Mouse (Mus musculus): ENCODE results near the gene Bcl2l10. TPM values are rescaled to one million over a fixed set of nuclear protein-coding genes. Genes with fewer than 3 reads are reported as not detected.

The Bcl2l10 gene
- not detected in 2 replicates for polyA plus RNA-seq (2015; fragmentation: Nextera tagmentation; extraction: Ambion mirVana)

GRCm38 (mm10) chr9:75347458-75347857 lies at the start of gene Bcl2l10:
Gene Bcl2l10, plus strand, starts transcription at chr9:75347758.
- no peak for ATAC-seq
- no peaks in the 10 kb centered on the region; the same call in 1 of the 2 replicates for H3K36me3 ChIP-seq (ENCODE audit: control insufficient read depth, insufficient read depth, low read length)
- H3K27ac ChIP-seq (ENCODE audit: low read length) = no peak within 1 kb of the TSS
- H3K27me3 ChIP-seq (replicated peaks; ENCODE audit: control insufficient read depth, insufficient read depth, low read length) = no peaks in the 10 kb centered on the region
- H3K4me2 ChIP-seq (ENCODE audit: low read depth, low read length) = no peak within 1 kb of the TSS
- no peak within 1 kb of the TSS for H3K4me3 ChIP-seq (ENCODE audit: low read length)
- H3K9me3 ChIP-seq (ENCODE audit: control insufficient read depth, low read length) = no peaks in the 10 kb centered on the region
- H3K4me1 ChIP-seq (ENCODE audit: control insufficient read depth, insufficient read depth, low read length) = no peaks in the 10 kb centered on the region
- H3K9ac ChIP-seq (ENCODE audit: low read depth, low read length) = no peak within 1 kb of the TSS
- WGBS = 91% methylated on average over 5 of the region's 5 CpGs

GRCm38 (mm10) chr9:75299342-75299741 lies 48.2 kb upstream of the Bcl2l10 start:
- ATAC-seq = no peak
- Histone ChIP-seq H3K36me3 (ENCODE audit: control insufficient read depth, insufficient read depth, low read length) (no peaks in the 10 kb centered on the region), H3K9me3 (ENCODE audit: control insufficient read depth, low read length) (no peaks in the 10 kb centered on the region), H3K4me3 (ENCODE audit: low read length) (no peak overlapping the region), H3K27me3 (replicated peaks; ENCODE audit: control insufficient read depth, insufficient read depth, low read length) (no peaks in the 10 kb centered on the region), H3K4me1 (ENCODE audit: control insufficient read depth, insufficient read depth, low read length) (no peaks in the 10 kb centered on the region), H3K9ac (ENCODE audit: low read depth, low read length) (no peak overlapping the region), H3K27ac (ENCODE audit: low read length) (no peak overlapping the region), H3K4me2 (ENCODE audit: low read depth, low read length) (no peak overlapping the region)
- 80% methylated on average over 2 of the region's 2 CpGs for WGBS

- WGBS = 80% methylated on average over 2 of the region's 2 CpGs
- ATAC-seq = no peak
- H3K9me3 ChIP-seq (ENCODE audit: control insufficient read depth, low read length) = no peaks in the 10 kb centered on the region
Measured at GRCm38 (mm10) chr9:75303033-75303432, 44.5 kb upstream of the Bcl2l10 start.

DNA sequence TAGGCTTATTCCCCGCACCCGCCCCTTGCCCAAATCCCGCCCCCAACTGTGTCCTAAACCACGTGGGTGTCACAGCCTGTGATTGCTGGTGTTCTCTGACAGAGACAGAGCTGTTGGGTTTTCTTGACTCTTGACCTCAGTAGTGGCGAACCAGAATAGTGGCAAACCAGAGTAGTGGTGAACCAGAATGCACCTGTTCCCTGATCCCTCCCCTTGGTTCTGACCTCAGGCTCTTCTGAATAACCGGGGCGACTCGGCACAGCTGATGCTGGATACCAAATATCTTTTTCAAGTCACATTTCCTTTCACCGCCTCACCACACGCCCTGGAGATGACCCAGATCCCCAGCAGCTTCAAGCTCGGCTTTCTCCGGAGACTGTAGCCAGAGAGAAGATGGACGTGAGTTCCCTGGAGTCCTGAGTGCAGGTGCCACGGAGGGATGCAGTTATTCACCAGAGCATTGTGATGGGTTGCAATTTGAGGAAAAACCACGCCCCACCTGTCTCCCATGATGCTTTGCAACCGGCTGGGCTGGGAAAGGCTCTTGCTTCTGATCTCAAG lies 43.8 kb upstream of the Bcl2l10 start:
- Histone ChIP-seq H3K4me2 (ENCODE audit: low read depth, low read length) (no peak overlapping the region), H3K9me3 (ENCODE audit: control insufficient read depth, low read length) (no peaks in the 10 kb centered on the region), H3K4me3 (ENCODE audit: low read length) (no peak overlapping the region), H3K27ac (ENCODE audit: low read length) (no peak overlapping the region), H3K4me1 (ENCODE audit: control insufficient read depth, insufficient read depth, low read length) (no peaks in the 10 kb centered on the region), H3K36me3 (ENCODE audit: control insufficient read depth, insufficient read depth, low read length) (no peaks in the 10 kb centered on the region), H3K27me3 (replicated peaks; ENCODE audit: control insufficient read depth, insufficient read depth, low read length) (no peaks in the 10 kb centered on the region), H3K9ac (ENCODE audit: low read depth, low read length) (no peak overlapping the region)
- no peak for ATAC-seq
- WGBS = 37% methylated on average over 16 of the region's 16 CpGs

More at GRCm38 (mm10) chr9:75303033-75303432, 44.5 kb upstream of the Bcl2l10 start:
- H3K4me3 ChIP-seq (ENCODE audit: low read length) = no peak overlapping the region
- H3K4me2 ChIP-seq (ENCODE audit: low read depth, low read length) = no peak overlapping the region
- no peak overlapping the region for H3K27ac ChIP-seq (ENCODE audit: low read length)
- H3K4me1 ChIP-seq (ENCODE audit: control insufficient read depth, insufficient read depth, low read length) = no peaks in the 10 kb centered on the region
- H3K9ac ChIP-seq (ENCODE audit: low read depth, low read length) = no peak overlapping the region
- H3K36me3 ChIP-seq (ENCODE audit: control insufficient read depth, insufficient read depth, low read length) = no peaks in the 10 kb centered on the region
- no peaks in the 10 kb centered on the region for H3K27me3 ChIP-seq (replicated peaks; ENCODE audit: control insufficient read depth, insufficient read depth, low read length)

DNA sequence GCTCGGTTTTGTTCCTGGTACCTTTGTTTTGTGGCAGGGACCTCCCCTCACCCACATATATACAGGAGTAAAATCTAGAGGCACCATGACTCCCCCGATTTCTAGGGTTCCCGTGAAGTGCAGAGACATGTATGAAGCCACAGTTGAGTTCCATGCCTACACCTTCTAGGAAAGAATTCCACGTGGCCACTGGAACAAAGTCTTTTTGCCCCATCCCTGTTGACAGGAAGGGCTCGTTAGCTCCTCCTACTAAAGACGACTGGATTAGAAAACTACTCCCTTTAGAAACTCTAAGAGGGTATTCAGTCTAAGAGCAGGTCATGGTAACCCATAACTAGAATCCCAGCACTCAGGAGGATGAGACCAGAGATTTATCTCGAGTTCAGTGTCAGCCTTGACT lies 43.3 kb upstream of the Bcl2l10 start:
- H3K9ac ChIP-seq (ENCODE audit: low read depth, low read length) = no peak overlapping the region
- no peaks in the 10 kb centered on the region for H3K9me3 ChIP-seq (ENCODE audit: control insufficient read depth, low read length)
- no peak overlapping the region for H3K4me2 ChIP-seq (ENCODE audit: low read depth, low read length)
- no peaks in the 10 kb centered on the region for H3K27me3 ChIP-seq (replicated peaks; ENCODE audit: control insufficient read depth, insufficient read depth, low read length)
- H3K4me3 ChIP-seq (ENCODE audit: low read length) = no peak overlapping the region
- no peak for ATAC-seq
- no peaks in the 10 kb centered on the region for H3K36me3 ChIP-seq (ENCODE audit: control insufficient read depth, insufficient read depth, low read length)
- no peaks in the 10 kb centered on the region for H3K4me1 ChIP-seq (ENCODE audit: control insufficient read depth, insufficient read depth, low read length)
- H3K27ac ChIP-seq (ENCODE audit: low read length) = no peak overlapping the region
- whole genome bisulfite sequencing = 40% methylated on average over 7 of the region's 7 CpGs

GRCm38 (mm10) chr9:75306126-75306898 lies 41.2 kb upstream of the Bcl2l10 start, which contains the start of gene Gnb5:
Gene Gnb5, plus strand, starts transcription at chr9:75306288.
- Histone ChIP-seq H3K9me3 (ENCODE audit: control insufficient read depth, low read length) (no peaks in the 10 kb centered on the region), H3K4me3 (ENCODE audit: low read length) (no peak within 1 kb of the TSS), H3K4me2 (ENCODE audit: low read depth, low read length) (no peak within 1 kb of the TSS), H3K36me3 (ENCODE audit: control insufficient read depth, insufficient read depth, low read length) (no peaks in the 10 kb centered on the region), H3K9ac (ENCODE audit: low read depth, low read length) (no peak within 1 kb of the TSS), H3K27me3 (replicated peaks; ENCODE audit: control insufficient read depth, insufficient read depth, low read length) (no peaks in the 10 kb centered on the region), H3K4me1 (ENCODE audit: control insufficient read depth, insufficient read depth, low read length) (no peaks in the 10 kb centered on the region), H3K27ac (ENCODE audit: low read length) (no peak within 1 kb of the TSS)
- WGBS = 80% methylated on average over 11 of the region's 11 CpGs
- no peak for ATAC-seq

- no peak overlapping the region for H3K4me2 ChIP-seq (ENCODE audit: low read depth, low read length)
- no peak overlapping the region for H3K4me3 ChIP-seq (ENCODE audit: low read length)
- no peaks in the 10 kb centered on the region for H3K9me3 ChIP-seq (ENCODE audit: control insufficient read depth, low read length)
- 84% methylated on average over 5 of the region's 5 CpGs for WGBS
- H3K27me3 ChIP-seq (replicated peaks; ENCODE audit: control insufficient read depth, insufficient read depth, low read length) = no peaks in the 10 kb centered on the region
- ATAC-seq = no peak
- no peak overlapping the region for H3K27ac ChIP-seq (ENCODE audit: low read length)
- no peaks in the 10 kb centered on the region for H3K4me1 ChIP-seq (ENCODE audit: control insufficient read depth, insufficient read depth, low read length)
- H3K9ac ChIP-seq (ENCODE audit: low read depth, low read length) = no peak overlapping the region
- no peaks in the 10 kb centered on the region for H3K36me3 ChIP-seq (ENCODE audit: control insufficient read depth, insufficient read depth, low read length)
Measured at GRCm38 (mm10) chr9:75307015-75307414, 40.5 kb upstream of the Bcl2l10 start.

GRCm38 (mm10) chr9:75308621-75309020 lies 38.9 kb upstream of the Bcl2l10 start:
- no peak overlapping the region for H3K4me2 ChIP-seq (ENCODE audit: low read depth, low read length)
- no peak overlapping the region for H3K27ac ChIP-seq (ENCODE audit: low read length)
- no peak overlapping the region for H3K9ac ChIP-seq (ENCODE audit: low read depth, low read length)
- H3K4me3 ChIP-seq (ENCODE audit: low read length) = no peak overlapping the region
- ATAC-seq = no peak
- H3K4me1 ChIP-seq (ENCODE audit: control insufficient read depth, insufficient read depth, low read length) = peaks cover 3% of the 10 kb centered on the region; the same call in 1 of the 2 replicates
- 60% methylated on average over 5 of the region's 5 CpGs for WGBS
- no peaks in the 10 kb centered on the region for H3K27me3 ChIP-seq (replicated peaks; ENCODE audit: control insufficient read depth, insufficient read depth, low read length)
- no peaks in the 10 kb centered on the region for H3K36me3 ChIP-seq (ENCODE audit: control insufficient read depth, insufficient read depth, low read length)
- H3K9me3 ChIP-seq (ENCODE audit: control insufficient read depth, low read length) = no peaks in the 10 kb centered on the region

DNA sequence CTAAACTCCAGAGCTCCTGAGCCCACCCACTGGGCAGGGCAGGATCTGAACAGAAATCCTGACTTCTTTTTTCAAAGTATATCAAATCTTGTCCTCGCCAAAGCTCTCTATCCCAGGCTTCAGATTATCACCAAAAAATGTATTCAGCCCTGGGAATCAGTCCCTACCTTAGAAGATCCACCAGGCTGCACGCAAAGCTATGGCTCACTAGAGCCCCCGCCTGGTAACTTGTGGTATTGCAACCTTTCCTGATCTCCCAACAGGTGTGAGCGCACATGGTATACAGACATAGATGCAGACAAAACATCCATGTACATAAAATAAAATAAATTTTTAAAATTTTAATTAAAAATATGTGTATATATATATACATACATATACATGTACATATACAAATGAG lies 35.5 kb upstream of the Bcl2l10 start:
- Histone ChIP-seq H3K4me1 (ENCODE audit: control insufficient read depth, insufficient read depth, low read length) (peaks cover 12% of the 10 kb centered on the region), H3K9ac (ENCODE audit: low read depth, low read length) (no peak overlapping the region), H3K9me3 (ENCODE audit: control insufficient read depth, low read length) (no peaks in the 10 kb centered on the region), H3K36me3 (ENCODE audit: control insufficient read depth, insufficient read depth, low read length) (no peaks in the 10 kb centered on the region), H3K4me3 (ENCODE audit: low read length) (no peak overlapping the region), H3K4me2 (ENCODE audit: low read depth, low read length) (no peak overlapping the region), H3K27me3 (replicated peaks; ENCODE audit: control insufficient read depth, insufficient read depth, low read length) (no peaks in the 10 kb centered on the region), H3K27ac (ENCODE audit: low read length) (no peak overlapping the region)
- WGBS = 16% methylated on average over 4 of the region's 4 CpGs
- ATAC-seq = no peak

Data from intestine, embryonic 16.5 days (tissue).